Mouse (Mus musculus) lung, embryonic 14.5 days (tissue): ENCODE results near the gene Olfr794. TPM values are rescaled to one million over a fixed set of nuclear protein-coding genes. Genes with fewer than 3 reads are reported as not detected.

Source experiments
- ATAC-seq: fragments of 200-750 bp; cut with Nextera tagmentation; 2 replicates; pipeline ENCODE4 v1.8.0; 2017; ENCODE audit warnings: mild to moderate bottlenecking, moderate TSS enrichment, moderate library complexity; ENCODE audit not compliant: insufficient read depth
- DNase-seq: peaks from one replicate; pipeline ENCODE4 v3.0.0-alpha.2; 2015
- H3K27ac ChIP-seq: fragments of 300-500 bp; sonication (generic); 2 replicates; pipeline ENCODE4 v1.5.1; 2014; ENCODE audit warnings: low read depth, mild to moderate bottlenecking, moderate library complexity
- H3K27me3 ChIP-seq: fragments of 300-500 bp; sonication (generic); 2 replicates; pipeline ENCODE4 v1.6.1; 2014; ENCODE audit warnings: low read length, control low read depth; ENCODE audit not compliant: insufficient read depth
- H3K36me3 ChIP-seq: fragments of 300-500 bp; sonication (generic); 2 replicates; pipeline ENCODE4 v1.6.1; 2014; ENCODE audit warnings: control low read depth; ENCODE audit not compliant: insufficient read depth
- H3K4me1 ChIP-seq: fragments of 300-500 bp; sonication (generic); 2 replicates; pipeline ENCODE4 v1.6.1; 2014; ENCODE audit warnings: antibody characterized with exemption, control low read depth; ENCODE audit not compliant: insufficient read depth
- H3K4me2 ChIP-seq: fragments of 300-500 bp; sonication (generic); 2 replicates; pipeline ENCODE4 v1.6.1; 2014; ENCODE audit warnings: mild to moderate bottlenecking
- H3K4me3 ChIP-seq: fragments of 300-500 bp; sonication (generic); 2 replicates; pipeline ENCODE4 v1.5.1; 2014; ENCODE audit warnings: low read depth, low read length
- H3K9ac ChIP-seq: fragments of 300-500 bp; sonication (generic); 2 replicates; pipeline ENCODE4 v1.6.1; 2014
- H3K9me3 ChIP-seq: fragments of 300-500 bp; sonication (generic); 2 replicates; pipeline ENCODE4 v1.6.1; 2016; ENCODE audit warnings: low read depth, low read length, control low read depth
- CTCF ChIP-seq: IDR thresholded peaks from 2 replicates; pipeline ENCODE4 v1.5.1; 2016; ENCODE audit warnings: antibody characterized with exemption, low read depth
- WGBS: fragments of 180-500 bp; shearing (Covaris S2); extraction: QIAGEN DNeasy Blood & Tissue Kit; methylation state at CpG from one replicate; pipeline ENCODE4 v1.1.7; 2014; 5-methylcytosine and 5-hydroxymethylcytosine counted together
- microRNA-seq: library from miRNA; unstranded; fragments of <30 nt; microRNA quantifications from one replicate; pipeline ENCODE4, GENCODE M21; 2016; ENCODE audit warnings: borderline number of aligned reads
- polyA plus RNA-seq: library from polyadenylated mRNA; unstranded; fragments of >200 nt; fragmentation: Nextera tagmentation; extraction: Ambion mirVana; gene quantifications from 2 replicates; pipeline ENCODE4 v1.2.1, GENCODE M21; 2014

Gene Olfr794
- not detected in 2 replicates for polyA plus RNA-seq

DNA sequence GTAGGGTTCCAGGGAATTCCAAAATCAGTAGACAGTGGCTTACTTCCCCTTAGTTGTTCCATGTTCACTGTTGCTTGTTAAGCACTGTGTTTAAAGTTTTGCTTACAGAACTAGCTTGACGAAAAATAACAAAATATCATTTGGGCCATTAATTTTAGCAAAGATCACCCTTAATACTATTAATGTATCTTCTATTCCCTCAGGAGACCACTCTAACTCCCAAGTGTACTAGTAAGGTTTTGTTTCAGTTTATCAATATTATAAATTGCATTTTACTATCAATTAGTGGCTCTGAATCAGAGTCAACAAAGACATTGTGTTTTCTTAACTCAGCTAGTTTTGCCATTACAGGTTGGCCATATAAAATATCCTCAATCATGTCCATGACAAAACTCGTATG, at the start of gene Olfr794:
Gene Olfr794 (plus strand): TSS at position 301 of the 400 bp plus-strand sequence.
- TF ChIP-seq CTCF, result no peak
- no peak within 1 kb of the TSS for H3K9ac ChIP-seq
- H3K9me3 ChIP-seq, result no peaks in the 10 kb centered on the region
- H3K4me2 ChIP-seq, result no peak within 1 kb of the TSS
- DNase-seq, result no peak
- H3K4me1 ChIP-seq, result no peaks in the 10 kb centered on the region
- H3K27ac ChIP-seq, result no peak within 1 kb of the TSS
- ATAC-seq, result no peak
- no peak within 1 kb of the TSS for H3K4me3 ChIP-seq
- H3K27me3 ChIP-seq, result no peaks in the 10 kb centered on the region
- H3K36me3 ChIP-seq, result no peaks in the 10 kb centered on the region
- 65% methylated on average over 2 of the region's 2 CpGs for WGBS

DNA sequence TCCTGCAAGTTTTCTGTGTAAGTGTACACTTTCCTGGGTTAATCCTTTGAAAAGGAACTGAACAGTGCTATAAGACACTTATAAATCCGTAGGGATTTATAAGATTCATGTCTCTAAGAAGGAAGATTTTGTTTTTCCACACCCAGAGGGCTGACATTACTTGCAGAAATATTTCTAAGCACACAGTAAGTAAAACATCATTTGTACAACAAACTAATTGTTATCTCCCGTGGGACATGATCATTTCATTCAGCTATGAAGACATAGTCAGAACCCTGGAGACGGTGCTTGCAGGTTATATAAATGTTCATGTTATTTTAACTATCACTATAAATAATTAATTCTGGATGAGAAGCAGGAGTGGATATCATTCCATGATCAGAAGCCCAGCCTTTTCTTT, 46.0 kb upstream of the Olfr794 start, which contains the start of gene Olfr791:
Gene Olfr791 (plus strand): TSS at position 301 of the 400 bp plus-strand sequence.
- Histone ChIP-seq H3K9me3 (no peaks in the 10 kb centered on the region), H3K9ac (no peak within 1 kb of the TSS), H3K4me1 (no peaks in the 10 kb centered on the region), H3K27me3 (no peaks in the 10 kb centered on the region), H3K4me2 (no peak within 1 kb of the TSS), H3K36me3 (no peaks in the 10 kb centered on the region), H3K27ac (no peak within 1 kb of the TSS), H3K4me3 (no peak within 1 kb of the TSS)
- no peak for ATAC-seq
- DNase-seq, result no peak
- 57% methylated on average over 3 of the region's 3 CpGs for WGBS
- TF ChIP-seq CTCF, result no peak

DNA sequence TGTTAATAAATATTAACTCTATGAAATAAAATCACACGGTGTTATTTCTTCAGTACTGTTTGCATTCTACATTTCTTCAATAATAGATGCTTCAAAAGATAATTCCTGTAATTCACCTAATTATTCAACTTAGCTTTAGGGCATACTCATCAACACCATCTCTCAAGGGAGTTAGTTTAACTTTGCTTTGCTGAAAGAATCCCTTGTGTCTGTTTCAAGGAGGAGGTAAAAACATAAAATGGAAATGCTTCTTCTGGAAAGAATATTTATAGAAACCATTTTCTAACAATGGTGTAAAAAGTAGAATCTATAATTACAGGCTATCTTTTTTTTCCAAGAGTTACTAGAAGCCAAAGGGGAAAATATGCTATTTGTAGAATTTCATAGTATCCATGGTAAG, 28.6 kb upstream of the Olfr794 start, which contains the start of gene Olfr792:
Gene Olfr792 (plus strand): TSS at position 301 of the 400 bp plus-strand sequence.
- no peaks in the 10 kb centered on the region for H3K27me3 ChIP-seq
- ATAC-seq, result no peak
- H3K4me1 ChIP-seq, result no peaks in the 10 kb centered on the region
- 81% methylated on average over 1 of the region's 1 CpGs for WGBS
- H3K27ac ChIP-seq, result no peak within 1 kb of the TSS
- DNase-seq, result no peak
- H3K4me3 ChIP-seq, result no peak within 1 kb of the TSS
- TF ChIP-seq CTCF, result no peak
- H3K9me3 ChIP-seq, result no peaks in the 10 kb centered on the region; the same call in 1 of the 2 replicates
- no peak within 1 kb of the TSS for H3K4me2 ChIP-seq
- H3K9ac ChIP-seq, result no peak within 1 kb of the TSS
- no peaks in the 10 kb centered on the region for H3K36me3 ChIP-seq

DNA sequence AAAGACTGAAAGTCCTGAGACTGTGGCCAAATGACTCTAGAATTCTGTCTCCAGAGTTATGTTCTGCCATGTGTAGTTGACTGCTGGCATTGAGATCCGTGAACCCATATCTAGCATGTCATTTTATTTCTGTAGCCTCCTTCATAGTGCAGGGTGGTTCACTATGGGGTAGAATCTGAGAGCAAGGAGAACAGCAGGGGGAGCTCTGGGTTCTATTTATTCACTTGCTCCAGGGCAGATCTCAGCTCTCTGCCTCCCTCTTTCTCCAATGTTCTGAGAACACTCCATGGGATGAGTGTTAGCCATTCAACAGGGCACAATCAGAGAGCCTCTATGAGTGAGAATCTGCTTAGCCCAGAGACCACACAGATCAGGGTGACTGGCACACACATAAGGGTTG, 18.1 kb upstream of the Olfr794 start:
- DNase-seq (peak; percentile 27), ATAC-seq (no peak; the same call in 1 of the 2 replicates)
- Histone ChIP-seq H3K4me2 (no peak overlapping the region), H3K27me3 (no peaks in the 10 kb centered on the region), H3K27ac (no peak overlapping the region), H3K36me3 (no peaks in the 10 kb centered on the region), H3K9me3 (peaks cover 2% of the 10 kb centered on the region; the same call in 1 of the 2 replicates), H3K4me3 (no peak overlapping the region), H3K9ac (no peak overlapping the region), H3K4me1 (no peaks in the 10 kb centered on the region)
- WGBS, result 40% methylated on average over 1 of the region's 1 CpGs
- no peak for TF ChIP-seq CTCF

DNA sequence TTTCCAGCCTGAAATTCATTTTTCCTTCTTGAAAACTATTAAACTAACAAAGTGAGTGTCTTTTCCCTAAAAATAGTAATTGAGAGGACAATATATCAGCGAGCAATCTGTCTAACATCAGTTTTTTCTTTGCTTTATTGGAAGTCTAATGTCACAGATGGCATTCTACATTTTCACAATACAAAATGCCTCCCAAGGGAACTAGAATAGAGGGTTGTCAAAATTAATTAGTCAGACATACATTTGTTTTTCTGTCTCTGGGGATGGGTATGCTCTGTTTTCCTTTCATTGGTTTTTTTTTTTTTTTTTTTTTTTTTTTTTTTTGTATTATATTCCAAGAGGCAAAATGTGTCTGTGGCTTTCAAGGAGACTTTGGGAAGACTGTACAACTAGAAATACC, 9.6 kb downstream of the Olfr794 start:
- 57% methylated on average over 1 of the region's 1 CpGs for WGBS
- ATAC-seq, result no peak
- Histone ChIP-seq H3K4me2 (no peak overlapping the region), H3K27ac (no peak overlapping the region), H3K4me3 (no peak overlapping the region), H3K4me1 (no peaks in the 10 kb centered on the region), H3K36me3 (no peaks in the 10 kb centered on the region), H3K27me3 (no peaks in the 10 kb centered on the region), H3K9ac (no peak overlapping the region), H3K9me3 (no peaks in the 10 kb centered on the region)
- TF ChIP-seq CTCF, result no peak
- no peak for DNase-seq

DNA sequence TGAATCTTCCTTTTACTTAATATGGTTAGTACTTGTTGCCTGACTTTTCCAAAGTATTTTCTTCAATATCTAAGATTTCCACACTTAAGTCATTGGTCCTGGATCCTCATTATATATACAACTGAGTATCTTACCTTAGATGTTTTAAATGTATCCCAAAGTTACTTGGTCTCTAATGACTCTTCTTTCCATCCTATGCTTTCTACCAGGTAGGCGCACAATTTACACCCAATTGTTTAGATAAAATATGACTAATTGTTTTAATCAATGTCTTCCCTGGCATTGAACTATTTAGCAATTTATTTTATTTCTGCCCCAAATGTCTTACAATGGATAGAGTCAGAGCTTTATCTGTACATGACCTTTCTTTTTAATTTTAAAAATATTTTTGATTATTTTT, 45.0 kb downstream of the Olfr794 start, which contains the start of gene Olfr796:
Gene Olfr796 (minus strand): TSS at position 101 of the 400 bp plus-strand sequence.
- H3K36me3 ChIP-seq, result no peaks in the 10 kb centered on the region
- no peak within 1 kb of the TSS for H3K9ac ChIP-seq
- no peak for ATAC-seq
- WGBS, result 93% methylated on average over 1 of the region's 1 CpGs
- H3K9me3 ChIP-seq, result no peaks in the 10 kb centered on the region
- H3K4me3 ChIP-seq, result no peak within 1 kb of the TSS
- H3K27ac ChIP-seq, result no peak within 1 kb of the TSS
- no peaks in the 10 kb centered on the region for H3K27me3 ChIP-seq
- no peak within 1 kb of the TSS for H3K4me2 ChIP-seq
- DNase-seq, result no peak
- no peak for TF ChIP-seq CTCF
- H3K4me1 ChIP-seq, result no peaks in the 10 kb centered on the region

DNA sequence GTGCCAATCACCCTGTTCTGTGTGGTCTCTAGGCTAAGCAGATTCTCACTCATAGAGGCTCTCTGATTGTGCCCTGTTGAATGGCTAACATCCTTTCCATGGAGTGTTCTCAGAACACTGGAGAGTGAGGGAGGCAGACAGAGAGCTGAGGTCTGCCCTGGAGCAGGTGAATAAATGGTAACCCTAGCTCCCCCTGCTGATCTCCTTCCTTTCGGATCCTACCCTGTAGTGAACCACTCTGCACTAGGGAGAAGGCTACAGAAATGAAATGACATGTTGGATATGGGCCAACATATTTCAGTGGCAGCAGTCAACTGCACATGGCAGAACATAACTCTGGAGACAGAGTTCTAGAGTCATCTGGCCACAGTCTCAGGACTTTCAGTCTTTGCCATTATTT, 54.3 kb downstream of the Olfr794 start:
- Histone ChIP-seq H3K27me3 (no peaks in the 10 kb centered on the region), H3K9me3 (no peaks in the 10 kb centered on the region), H3K36me3 (no peaks in the 10 kb centered on the region), H3K4me2 (no peak overlapping the region), H3K4me1 (no peaks in the 10 kb centered on the region), H3K9ac (no peak overlapping the region), H3K4me3 (no peak overlapping the region), H3K27ac (no peak overlapping the region)
- peak; percentile 2 for DNase-seq
- TF ChIP-seq CTCF, result no peak
- ATAC-seq, result no peak; the same call in 1 of the 2 replicates
- 11% methylated on average over 1 of the region's 1 CpGs for WGBS

Small RNA genes lying within 50 kb of the gene (microRNA-seq; reads per million reads assigned to microRNA genes)
- not detected for gene Gm23252

Other genes starting within 250 kb of the Olfr794 start
- not detected in 2 replicates for gene Olfr780, start 249.5 kb upstream of the Olfr794 start, polyA plus RNA-seq
- not detected in 2 replicates for gene Olfr781, start 238.8 kb upstream of the Olfr794 start, polyA plus RNA-seq
- not detected in 2 replicates for gene Olfr782, start 218.8 kb upstream of the Olfr794 start, polyA plus RNA-seq
- 0.05 and 0.08 TPM in 2 replicates for gene Olfr784, start 183.6 kb upstream of the Olfr794 start, polyA plus RNA-seq
- not detected in 2 replicates for gene Olfr785, start 162.2 kb upstream of the Olfr794 start, polyA plus RNA-seq
- gene Olfr786, start 140.3 kb upstream of the Olfr794 start, polyA plus RNA-seq, result not detected in 2 replicates
- gene Olfr787, start 105.8 kb upstream of the Olfr794 start, polyA plus RNA-seq, result not detected in 2 replicates
- not detected in 2 replicates for gene Olfr788, start 96.7 kb upstream of the Olfr794 start, polyA plus RNA-seq
- not detected in 2 replicates for gene Olfr789, start 82.9 kb upstream of the Olfr794 start, polyA plus RNA-seq
- gene Olfr790, start 69.2 kb upstream of the Olfr794 start, polyA plus RNA-seq, result not detected in 2 replicates
- not detected in 2 replicates for gene Olfr791, start 45.9 kb upstream of the Olfr794 start, polyA plus RNA-seq
- not detected in 2 replicates for gene Olfr792, start 28.5 kb upstream of the Olfr794 start, polyA plus RNA-seq
- gene Olfr796, start 44.9 kb downstream of the Olfr794 start, polyA plus RNA-seq, result not detected in 2 replicates
- gene Olfr798, start 60.3 kb downstream of the Olfr794 start, polyA plus RNA-seq, result not detected in 2 replicates
- gene Olfr799, start 69.8 kb downstream of the Olfr794 start, polyA plus RNA-seq, result not detected in 2 replicates
- gene Olfr800, start 90.0 kb downstream of the Olfr794 start, polyA plus RNA-seq, result not detected in 2 replicates
- not detected in 2 replicates for gene Olfr801, start 106.2 kb downstream of the Olfr794 start, polyA plus RNA-seq
- not detected in 2 replicates for gene Olfr802, start 120.5 kb downstream of the Olfr794 start, polyA plus RNA-seq
- not detected in 2 replicates for gene Olfr803, start 126.6 kb downstream of the Olfr794 start, polyA plus RNA-seq
- not detected in 2 replicates for gene Olfr804, start 135.6 kb downstream of the Olfr794 start, polyA plus RNA-seq
- gene Olfr805, start 161.7 kb downstream of the Olfr794 start, polyA plus RNA-seq, result not detected in 2 replicates
- gene Olfr806, start 174.3 kb downstream of the Olfr794 start, polyA plus RNA-seq, result not detected in 2 replicates
- not detected in 2 replicates for gene Olfr807, start 190.1 kb downstream of the Olfr794 start, polyA plus RNA-seq
- gene Olfr808, start 197.8 kb downstream of the Olfr794 start, polyA plus RNA-seq, result not detected in 2 replicates
- not detected in 2 replicates for gene Olfr809, start 207.0 kb downstream of the Olfr794 start, polyA plus RNA-seq
- gene Olfr810, start 227.3 kb downstream of the Olfr794 start, polyA plus RNA-seq, result not detected in 2 replicates
- not detected in 2 replicates for gene Olfr811, start 236.7 kb downstream of the Olfr794 start, polyA plus RNA-seq